Mouse (Mus musculus) cortical plate, adult 2 months (tissue): ENCODE results near the gene Frem3. TPM values are rescaled to one million over a fixed set of nuclear protein-coding genes. Genes with fewer than 3 reads are reported as not detected.

Experiments
- H3K27ac ChIP-seq: fragments of 200-500 bp; 2 replicates; pipeline ENCODE4 v1.5.1; 2012; ENCODE audit warnings: low read length, control low read depth, inconsistent platforms; ENCODE audit not compliant: insufficient read depth
- H3K4me1 ChIP-seq: fragments of 200-500 bp; 2 replicates; pipeline ENCODE4 v1.6.1; 2011; ENCODE audit warnings: low read length; ENCODE audit not compliant: control insufficient read depth, insufficient read depth
- H3K4me3 ChIP-seq: fragments of 200-500 bp; 2 replicates; pipeline ENCODE4 v1.5.1; 2011; ENCODE audit warnings: mild to moderate bottlenecking, low read length, control low read depth; ENCODE audit not compliant: insufficient read depth
- CTCF ChIP-seq: fragments of 200-500 bp; IDR thresholded peaks from 2 replicates; pipeline ENCODE4 v1.5.1; 2011; ENCODE audit warnings: mild to moderate bottlenecking, control low read depth, low read length; ENCODE audit not compliant: insufficient read depth; ENCODE audit errors: extremely low read depth
- POLR2A ChIP-seq: fragments of 200-500 bp; IDR thresholded peaks from 2 replicates; pipeline ENCODE4 v1.6.1; 2011; ENCODE audit warnings: mild to moderate bottlenecking, low read length, control low read depth; ENCODE audit not compliant: insufficient read depth; ENCODE audit errors: extremely low read depth
- polyA plus RNA-seq: library from polyadenylated mRNA; depleted of rRNA; stranded (reverse); fragments of >200 nt; gene quantifications from 2 replicates; pipeline ENCODE4 v1.2.3, GENCODE M21; 2012

Gene Frem3
- polyA plus RNA-seq, 1 experiment = 0.04 TPM

DNA sequence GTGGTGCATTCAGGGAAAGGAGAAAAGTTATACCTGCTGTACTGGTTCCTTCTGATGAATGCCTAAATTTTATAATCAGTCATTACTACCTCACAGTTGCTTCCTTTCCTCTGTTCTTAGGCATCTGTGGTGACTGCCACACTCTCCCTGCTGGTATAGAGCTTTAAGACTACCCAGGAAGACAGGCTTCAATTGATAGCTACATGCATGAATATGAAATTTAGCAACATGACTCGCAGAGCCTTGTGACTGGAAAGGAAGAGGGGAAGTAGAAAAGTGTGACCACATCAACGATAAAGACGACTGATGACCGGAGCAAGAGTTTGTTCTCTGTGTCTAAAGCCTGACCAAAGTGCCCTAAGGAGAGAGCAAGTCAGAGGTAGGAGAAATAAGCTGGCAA is 3.8 kb upstream of the Frem3 start:
- no peak for TF ChIP-seq CTCF
- no peak for TF ChIP-seq POLR2A
- Histone ChIP-seq H3K4me1 (no peaks in the 10 kb centered on the region), H3K27ac (no peak overlapping the region), H3K4me3 (no peak overlapping the region)

DNA sequence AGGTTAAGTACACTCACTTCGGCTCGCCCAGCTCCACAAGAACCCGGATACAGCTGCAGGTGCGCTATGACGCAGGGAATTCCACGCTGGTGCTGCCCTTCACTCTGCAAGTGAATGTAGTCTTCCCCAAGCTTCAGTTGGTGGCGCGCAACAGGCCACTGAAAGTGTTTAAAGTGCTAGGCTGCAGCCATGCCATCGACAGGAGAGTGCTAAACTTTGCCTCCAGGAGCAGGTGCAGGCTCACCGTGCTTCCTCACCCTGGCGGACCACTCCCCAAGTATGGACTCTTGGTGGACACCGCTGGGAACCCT is 516 bp downstream of the Frem3 start:
- Histone ChIP-seq H3K27ac (no peak overlapping the region), H3K4me3 (no peak overlapping the region), H3K4me1 (no peaks in the 10 kb centered on the region)
- TF ChIP-seq POLR2A = no peak
- no peak for TF ChIP-seq CTCF

GRCm38 (mm10) chr8:80619787-80620186 is 8.9 kb downstream of the Frem3 start:
- no peak for TF ChIP-seq CTCF
- no peak for TF ChIP-seq POLR2A
- H3K4me3 ChIP-seq = no peak overlapping the region
- H3K4me1 ChIP-seq = no peaks in the 10 kb centered on the region
- H3K27ac ChIP-seq = no peak overlapping the region

- TF ChIP-seq CTCF = no peak
- TF ChIP-seq POLR2A = no peak
- Histone ChIP-seq H3K4me1 (no peaks in the 10 kb centered on the region), H3K27ac (no peak overlapping the region), H3K4me3 (no peak overlapping the region)
Observed at GRCm38 (mm10) chr8:80647394-80647793, 36.5 kb downstream of the Frem3 start.

GRCm38 (mm10) chr8:80657639-80658038 is 46.8 kb downstream of the Frem3 start:
- TF ChIP-seq CTCF (no peak), POLR2A (no peak)
- Histone ChIP-seq H3K4me1 (no peaks in the 10 kb centered on the region), H3K4me3 (no peak overlapping the region), H3K27ac (no peak overlapping the region)

- no peaks in the 10 kb centered on the region for H3K4me1 ChIP-seq
- TF ChIP-seq POLR2A = no peak
- no peak for TF ChIP-seq CTCF
- no peak overlapping the region for H3K27ac ChIP-seq
- no peak overlapping the region for H3K4me3 ChIP-seq
Observed at GRCm38 (mm10) chr8:80661055-80661454, 50.2 kb downstream of the Frem3 start.

- TF ChIP-seq CTCF (no peak), POLR2A (no peak)
- no peaks in the 10 kb centered on the region for H3K4me1 ChIP-seq
- no peak overlapping the region for H3K27ac ChIP-seq
- no peak overlapping the region for H3K4me3 ChIP-seq
Observed at GRCm38 (mm10) chr8:80663476-80663875, 52.6 kb downstream of the Frem3 start.

GRCm38 (mm10) chr8:80669277-80669901 is 58.5 kb downstream of the Frem3 start:
- H3K27ac ChIP-seq = no peak overlapping the region
- TF ChIP-seq CTCF = no peak
- TF ChIP-seq POLR2A = no peak
- H3K4me1 ChIP-seq = no peaks in the 10 kb centered on the region
- no peak overlapping the region for H3K4me3 ChIP-seq

DNA sequence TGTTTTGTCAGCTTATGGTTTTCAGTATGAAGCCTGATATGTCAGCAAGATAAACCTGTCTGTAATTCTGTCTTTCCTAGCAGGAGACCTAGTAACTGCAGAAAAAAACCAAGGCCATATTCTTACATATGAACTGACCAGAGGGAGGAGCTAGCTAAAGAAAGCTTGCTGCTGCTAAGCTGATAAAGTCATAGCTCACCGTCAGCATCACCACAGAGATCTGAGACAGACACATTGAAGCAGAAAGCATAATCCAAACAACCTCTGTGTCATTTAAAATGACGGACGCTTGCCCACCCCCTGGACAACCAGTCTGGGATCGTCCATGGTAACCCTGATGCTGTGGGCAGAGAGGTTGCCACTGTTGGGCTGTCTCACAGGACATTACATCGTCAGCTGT is 71.7 kb downstream of the Frem3 start:
- Histone ChIP-seq H3K4me3 (no peak overlapping the region), H3K27ac (no peak overlapping the region), H3K4me1 (no peaks in the 10 kb centered on the region)
- TF ChIP-seq CTCF = no peak
- no peak for TF ChIP-seq POLR2A

DNA sequence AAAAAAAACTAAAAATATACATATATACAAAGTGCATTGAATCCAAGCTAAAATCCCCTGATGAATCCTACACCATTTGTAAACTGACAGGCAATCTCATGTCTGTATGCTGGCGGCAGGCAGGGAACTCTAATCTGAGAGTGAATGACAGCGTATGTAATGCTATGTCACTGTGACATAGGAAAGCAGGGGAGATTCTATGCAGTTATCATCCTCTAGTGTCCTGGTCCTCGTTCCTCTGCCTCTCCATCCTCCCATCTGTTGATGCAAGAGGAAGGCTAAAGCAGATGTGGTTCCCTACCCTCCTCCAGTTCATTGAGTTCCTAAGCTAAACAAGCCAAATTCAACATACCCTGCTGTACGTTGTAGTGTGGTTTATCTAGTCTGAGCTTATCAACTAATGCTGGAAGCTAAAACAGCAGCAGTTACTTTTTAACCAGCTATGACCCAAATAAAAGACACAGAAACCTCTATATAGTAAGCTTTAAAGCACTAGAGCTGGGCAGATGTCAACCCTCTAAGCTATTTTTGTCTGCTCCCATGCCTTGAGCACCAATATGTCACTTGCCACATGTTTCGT is 73.0 kb downstream of the Frem3 start:
- H3K4me3 ChIP-seq = no peak overlapping the region
- H3K4me1 ChIP-seq = no peaks in the 10 kb centered on the region
- no peak for TF ChIP-seq CTCF
- TF ChIP-seq POLR2A = no peak
- H3K27ac ChIP-seq = no peak overlapping the region

DNA sequence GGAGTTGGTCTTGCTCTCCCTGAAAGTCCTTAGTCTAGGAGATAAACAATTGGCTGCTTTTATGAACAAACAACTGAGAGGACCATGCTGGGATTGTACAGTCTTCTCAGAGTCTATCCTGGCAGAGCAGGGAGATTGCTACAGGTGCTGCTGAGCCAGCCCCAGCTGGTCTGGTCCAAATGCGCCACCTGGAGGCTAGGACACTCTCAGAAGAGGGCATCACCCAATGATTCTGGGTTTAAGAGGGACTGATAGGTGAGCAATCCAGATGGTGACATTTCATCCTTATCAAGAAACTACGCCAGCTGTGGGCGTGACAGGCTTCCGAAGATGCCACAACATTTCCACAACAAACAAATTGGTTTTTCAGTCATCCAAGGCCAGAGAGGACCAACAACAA is 77.3 kb downstream of the Frem3 start:
- Histone ChIP-seq H3K4me3 (no peak overlapping the region), H3K27ac (no peak overlapping the region), H3K4me1 (no peaks in the 10 kb centered on the region)
- TF ChIP-seq POLR2A (no peak), CTCF (peak; percentile 76)
